Mouse (Mus musculus) right cerebral cortex, postnatal 10 days (tissue): ENCODE measurements around the gene H2-Q2.
"Not testable (repeated sequence)": the region's sequence is repeated elsewhere in the genome, so short reads cannot be mapped to it uniquely, and the experiment has no call there.

Experiments
- DNase-seq, 2 experiments: peaks; one replicate each; pipeline ENCODE4 v3.0.0; 2021; ENCODE audit warnings: low spot score in 2 of 2

H2-Q2 gene

GRCm38 (mm10) chr17:35342071-35342671 is at the start of gene H2-Q2:
TSS of gene H2-Q2 (plus strand) at chr17:35342242.
- no peak for DNase-seq

DNA sequence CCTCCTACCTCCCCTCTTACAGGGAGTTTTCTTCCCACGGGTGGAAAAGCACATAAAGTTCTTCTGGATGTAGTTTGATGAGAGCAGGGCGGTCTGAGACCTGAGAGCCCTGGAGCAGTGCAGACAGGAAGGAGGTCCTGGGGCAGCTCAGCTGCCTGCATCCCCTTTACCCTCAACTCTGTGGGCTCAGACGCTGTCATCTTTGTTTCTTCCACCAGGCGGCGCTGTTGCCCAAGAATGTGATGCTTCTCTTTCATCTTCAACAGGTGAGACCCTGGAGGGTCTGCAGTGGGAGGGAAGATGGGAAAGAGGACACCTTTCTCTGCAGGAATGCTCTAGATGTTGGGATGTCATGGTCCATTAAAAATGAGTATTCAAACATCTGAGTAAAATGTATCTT is 46.2 kb upstream of the H2-Q2 start:
- DNase-seq: peak in 1 of 2 experiments; percentile 58

DNA sequence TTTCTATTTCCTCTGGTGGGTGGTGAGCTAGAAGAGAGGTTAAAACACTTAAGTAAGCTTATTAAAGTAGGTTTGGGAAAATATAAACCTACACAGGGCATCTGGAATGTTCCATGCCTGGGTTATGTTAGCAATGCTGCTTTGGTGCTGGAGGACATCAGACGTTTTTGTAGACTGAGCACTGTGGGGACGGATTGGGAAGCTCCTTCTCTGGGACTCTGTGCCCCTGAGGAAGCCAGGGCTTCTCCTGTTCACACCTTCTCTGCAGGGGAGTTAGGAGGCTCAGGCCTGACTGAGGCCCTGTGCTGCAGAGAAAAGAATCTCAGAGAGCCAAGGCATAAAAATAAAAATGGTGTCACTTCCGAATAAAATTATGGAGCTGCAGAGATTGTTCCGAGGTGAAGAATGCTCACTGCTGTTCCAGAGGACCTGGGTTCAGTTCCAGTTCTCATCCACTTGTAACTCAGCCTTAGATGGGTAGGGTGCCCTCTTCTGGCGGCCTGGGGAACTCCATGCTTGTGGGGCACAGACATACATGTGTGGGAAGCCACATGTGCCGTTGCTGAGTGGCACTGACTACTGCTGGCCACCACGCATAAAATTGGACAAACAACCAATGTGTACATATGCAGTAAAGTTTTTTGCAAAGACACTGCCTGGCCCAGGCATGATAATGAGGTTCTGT is 41.6 kb upstream of the H2-Q2 start:
- not testable (repeated sequence) for DNase-seq

- peak; percentile 80 to 92 for DNase-seq
Measured at GRCm38 (mm10) chr17:35301645-35302258, 40.3 kb upstream of the H2-Q2 start.

GRCm38 (mm10) chr17:35303271-35303670 is 38.8 kb upstream of the H2-Q2 start:
- no peak for DNase-seq

DNA sequence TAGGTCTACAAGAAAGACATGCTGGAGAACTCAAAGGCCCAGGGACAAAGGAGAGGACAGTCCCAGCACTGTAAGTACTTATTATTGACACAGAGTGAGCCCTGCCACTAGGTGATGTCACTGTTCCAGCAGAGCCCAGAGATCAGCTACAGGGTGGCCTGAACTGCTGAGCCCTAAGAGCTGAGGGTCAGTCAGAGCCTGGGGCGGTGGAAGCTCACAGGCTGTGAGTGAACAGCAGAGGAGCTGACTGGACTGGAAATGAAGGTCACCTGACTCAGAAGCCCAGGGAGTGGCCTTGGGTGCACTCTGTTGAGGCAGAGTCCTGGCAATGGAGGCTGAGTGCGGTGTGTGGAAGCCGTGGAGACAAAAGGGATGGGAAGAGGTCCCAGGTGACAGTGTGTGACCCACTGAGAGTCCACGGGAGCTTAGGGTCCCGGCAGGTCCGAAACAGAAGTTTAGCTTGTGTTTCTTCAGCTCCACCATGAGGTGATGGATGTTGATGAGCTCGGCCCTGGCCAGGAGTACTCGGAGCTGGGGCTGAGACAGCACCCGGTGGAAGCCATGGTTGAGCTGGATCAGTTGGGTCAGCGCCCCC is 38.2 kb upstream of the H2-Q2 start:
- DNase-seq: no peak

GRCm38 (mm10) chr17:35304478-35304877 is 37.6 kb upstream of the H2-Q2 start:
- DNase-seq: no peak

DNA sequence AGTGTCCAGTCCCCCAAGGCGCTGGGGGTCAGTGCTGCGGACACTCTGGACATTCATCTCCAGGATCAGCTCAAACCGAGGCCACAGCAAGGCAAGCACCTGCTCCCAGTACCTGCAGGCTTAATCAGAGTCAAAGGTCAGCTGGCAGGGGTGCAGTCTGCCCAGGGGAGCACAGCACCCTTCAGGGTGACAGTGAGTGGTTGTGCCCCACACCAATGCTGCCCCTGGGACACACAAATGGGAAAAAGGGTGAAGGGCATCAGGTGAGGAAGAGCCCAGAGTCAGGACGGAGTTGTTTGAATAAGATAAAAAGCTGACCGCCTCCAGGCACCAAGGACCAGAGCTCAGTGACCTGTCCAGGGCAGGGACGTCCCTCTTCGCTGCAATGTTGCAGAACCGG is 37.1 kb upstream of the H2-Q2 start:
- not testable (repeated sequence) for DNase-seq

GRCm38 (mm10) chr17:35318671-35319070 is 23.4 kb upstream of the H2-Q2 start:
- no peak for DNase-seq

DNA sequence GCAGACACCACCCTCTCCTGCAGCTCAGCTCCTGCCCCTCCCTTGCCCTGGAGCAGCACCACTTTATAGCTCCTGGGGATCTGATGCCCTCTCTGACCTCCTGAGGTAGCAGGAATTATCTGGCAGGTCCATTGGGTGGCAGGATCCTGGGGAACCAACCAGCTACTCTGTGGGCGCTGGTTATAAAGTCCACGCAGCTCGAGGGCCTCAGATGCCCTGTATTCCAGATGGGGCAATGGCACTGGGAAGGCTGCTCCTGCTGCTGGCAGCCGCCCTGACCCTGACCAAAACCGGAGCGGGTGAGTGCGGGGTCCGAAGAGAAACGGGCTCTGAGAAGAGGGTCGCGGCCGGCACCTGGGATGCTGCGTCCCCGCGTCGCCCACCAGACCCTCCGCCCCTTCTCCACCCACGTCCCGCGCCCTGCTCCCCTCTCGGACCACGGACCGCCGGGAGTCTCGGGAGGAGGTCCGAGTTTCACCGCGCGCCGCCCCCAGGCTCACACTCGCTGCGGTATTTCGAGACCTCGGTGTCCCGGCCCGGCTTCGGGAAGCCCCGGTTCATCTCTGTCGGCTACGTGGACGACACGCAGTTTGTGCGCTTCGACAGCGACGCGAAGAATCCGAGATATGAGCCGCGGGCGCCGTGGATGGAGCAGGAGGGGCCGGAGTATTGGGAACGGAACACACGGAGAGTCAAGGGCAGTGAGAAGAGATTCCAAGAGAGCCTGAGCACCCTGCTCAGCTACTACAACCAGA is 21.5 kb upstream of the H2-Q2 start, which contains the start of gene H2-Q1:
Gene H2-Q1 (plus strand): TSS at position 79 of the 755 bp plus-strand sequence.
- DNase-seq: peak in 1 of 2 experiments; percentile 10

DNA sequence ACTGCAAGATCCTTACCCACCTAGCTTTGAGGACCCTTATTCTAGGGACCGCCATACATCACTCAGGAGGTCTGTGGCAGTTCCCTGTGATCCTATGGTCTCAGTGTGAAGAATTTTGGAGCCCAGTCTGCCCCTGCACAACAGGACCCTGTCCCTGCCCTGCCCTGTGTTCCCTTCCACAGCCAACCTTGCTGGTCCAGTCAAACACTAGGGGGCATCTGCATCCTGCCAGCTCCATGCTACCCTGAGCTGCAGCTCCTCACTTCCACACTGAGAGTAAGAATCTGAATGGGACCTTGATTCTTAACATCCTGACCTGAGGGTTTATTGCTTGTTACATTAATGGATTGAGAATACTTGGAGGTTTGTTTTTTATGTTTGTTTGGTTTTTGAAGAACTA is 16.9 kb upstream of the H2-Q2 start:
- DNase-seq: not testable (repeated sequence)

DNA sequence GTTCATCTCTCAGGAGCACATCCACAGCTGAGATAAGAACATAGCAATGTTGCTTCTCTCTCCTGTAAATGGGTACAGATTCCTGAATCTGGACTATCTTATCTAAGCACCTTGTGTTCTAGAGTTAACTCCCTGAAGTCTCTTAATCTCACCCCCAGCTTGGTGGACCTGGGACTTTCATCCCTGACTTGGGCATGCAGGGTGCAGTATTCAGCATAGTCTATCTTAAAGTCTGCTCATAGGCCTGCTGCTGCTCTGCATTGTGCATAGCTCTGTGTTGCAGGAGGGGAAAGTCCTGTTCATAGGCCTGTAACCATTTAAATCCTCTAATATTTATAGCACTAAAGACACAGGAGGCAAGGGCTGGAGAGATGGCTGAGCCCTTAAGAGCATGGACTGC is 16.0 kb upstream of the H2-Q2 start:
- not testable (repeated sequence) for DNase-seq

GRCm38 (mm10) chr17:35329714-35330113 is 12.3 kb upstream of the H2-Q2 start:
- DNase-seq: not testable (repeated sequence)

- not testable (repeated sequence) for DNase-seq
Measured at GRCm38 (mm10) chr17:35331546-35331945, 10.5 kb upstream of the H2-Q2 start.

DNA sequence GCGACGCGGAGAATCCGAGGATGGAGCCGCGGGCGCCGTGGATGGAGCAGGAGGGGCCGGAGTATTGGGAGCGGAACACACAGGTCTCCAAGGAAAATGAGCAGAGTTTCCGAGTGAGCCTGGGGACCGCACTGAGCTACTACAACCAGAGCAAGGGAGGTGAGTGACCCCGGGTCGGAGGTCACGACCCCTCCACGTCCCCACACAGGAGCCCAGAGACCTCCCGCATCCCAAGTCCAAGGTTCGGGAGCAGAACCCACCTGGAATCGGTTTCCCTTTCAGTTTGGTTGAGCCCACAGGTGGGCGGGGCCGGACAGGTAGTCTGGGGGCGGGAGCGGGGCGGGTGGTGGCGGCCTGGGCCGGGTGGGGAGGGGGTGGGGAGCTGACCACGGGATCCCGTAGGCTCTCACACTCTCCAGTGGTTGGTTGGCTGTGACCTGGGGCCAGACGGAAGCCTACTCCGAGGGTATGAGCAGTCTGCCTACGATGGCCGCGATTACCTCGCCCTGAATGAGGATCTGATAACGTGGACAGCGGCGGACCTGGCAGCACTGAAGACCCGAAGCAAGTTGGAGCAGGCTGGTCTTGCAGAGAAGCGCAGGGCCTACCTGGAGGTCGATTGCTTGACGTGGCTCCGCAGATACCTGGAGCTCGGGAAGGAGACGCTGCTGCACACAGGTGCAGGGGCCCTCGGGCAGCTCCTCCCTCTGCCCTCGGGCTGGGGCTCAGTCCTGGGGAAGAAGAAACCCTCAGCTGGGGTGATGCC is 852 bp downstream of the H2-Q2 start:
- DNase-seq: no peak

GRCm38 (mm10) chr17:35347659-35348058 is 5.6 kb downstream of the H2-Q2 start:
- DNase-seq: not testable (repeated sequence)

- DNase-seq: not testable (repeated sequence)
Measured at GRCm38 (mm10) chr17:35353275-35353674, 11.2 kb downstream of the H2-Q2 start.

- no peak for DNase-seq
Measured at GRCm38 (mm10) chr17:35354071-35354470, 12.0 kb downstream of the H2-Q2 start.

GRCm38 (mm10) chr17:35357086-35357485 is 15.0 kb downstream of the H2-Q2 start:
- DNase-seq: no peak

GRCm38 (mm10) chr17:35358763-35359469 is 16.9 kb downstream of the H2-Q2 start:
- no peak for DNase-seq
